Mouse (Mus musculus) testis, adult 2 months (tissue): Measurements from ENCODE around the gene Ptcd2.

Experiments used
- CTCF ChIP-seq: fragments of 200-500 bp; IDR thresholded peaks from 2 replicates; pipeline ENCODE4 v1.5.1; 2012; ENCODE audit warnings: low read depth, mild to moderate bottlenecking, inconsistent platforms, low read length, moderate library complexity; ENCODE audit not compliant: control insufficient read depth, insufficient read depth, insufficient replicate concordance
- POLR2A ChIP-seq: fragments of 200-500 bp; IDR thresholded peaks from 2 replicates; pipeline ENCODE4 v1.6.1; 2012; ENCODE audit warnings: low read depth, mild to moderate bottlenecking, inconsistent platforms, low read length, moderate library complexity; ENCODE audit not compliant: control insufficient read depth

DNA sequence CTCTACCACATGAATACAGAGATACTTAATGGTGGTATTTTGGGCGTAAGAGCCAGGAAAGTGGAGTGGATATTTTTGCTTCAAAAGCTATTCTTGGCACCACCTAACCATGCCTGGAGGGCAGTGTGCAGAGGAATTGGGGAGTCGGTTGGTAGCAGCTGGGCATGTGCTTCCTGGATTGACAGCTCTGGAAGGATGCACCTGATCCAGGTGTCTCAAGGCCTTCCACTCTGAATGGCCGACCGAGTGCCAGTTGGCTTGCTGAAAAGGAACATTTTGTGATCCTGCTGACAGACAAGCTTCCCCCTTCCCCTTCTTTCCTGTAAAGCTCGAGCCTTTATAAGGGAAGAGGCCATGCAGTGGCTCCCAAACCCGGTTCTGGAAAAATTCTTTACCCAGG, 61.5 kb downstream of the Ptcd2 start:
- TF ChIP-seq CTCF (no peak), POLR2A (no peak)
